Mouse (Mus musculus): ENCODE data around the gene Smarca2. TPM values are rescaled to one million over a fixed set of nuclear protein-coding genes. Genes with fewer than 3 reads are reported as not detected.

Smarca2 gene
- polyA plus RNA-seq, 2 experiments: 72.2 to 104 TPM

DNA sequence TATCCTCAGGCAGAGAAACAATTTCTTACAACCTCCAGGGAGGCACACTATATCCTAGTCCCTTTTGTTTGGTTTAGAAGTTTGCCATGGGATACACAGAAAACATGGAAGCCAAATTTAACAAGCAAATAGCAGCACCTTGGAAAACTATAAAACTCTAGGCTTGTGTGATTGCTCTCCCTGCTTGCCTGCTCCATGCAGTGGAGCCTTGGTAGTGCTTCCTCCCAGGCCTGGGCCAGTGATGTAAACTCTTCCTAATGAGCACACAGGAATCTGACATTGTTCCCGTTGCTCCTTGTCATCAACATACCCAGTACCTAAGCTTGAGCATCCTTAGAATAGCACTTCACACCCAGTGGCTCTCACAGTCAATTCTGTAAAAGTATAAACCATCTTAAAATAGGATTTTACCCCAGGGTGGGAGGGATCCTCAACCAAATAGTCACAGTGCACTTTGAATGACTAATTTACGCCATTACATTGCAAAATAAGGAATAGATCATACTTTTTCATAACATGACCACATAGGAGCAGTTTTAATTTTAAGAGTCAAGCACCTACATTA, 1.5 kb upstream of the Smarca2 start:
- ATAC-seq (ENCODE audit: low FRiP score, low read depth): no peak
- Histone ChIP-seq H3K9ac (ENCODE audit: low read depth, low read length, severe bottlenecking) (no peak overlapping the region), H3K4me2 (replicated peaks; ENCODE audit: low read depth, low read length, severe bottlenecking) (peak overlapping the region; percentile 82), H3K4me1 (ENCODE audit: control insufficient read depth, insufficient read depth, low read length) (peaks cover 15% of the 10 kb centered on the region), H3K4me3 (replicated peaks; ENCODE audit: low read length) (peak overlapping the region; percentile 79), H3K36me3 (ENCODE audit: control insufficient read depth, insufficient read depth, low read length) (no peaks in the 10 kb centered on the region), H3K27ac (replicated peaks; ENCODE audit: low read depth, low read length) (0 out of 2 replicates have a peak overlapping the region, but pooled peaks have one; percentile 0), H3K27me3 (ENCODE audit: control insufficient read depth, insufficient read depth, low read length) (no peaks in the 10 kb centered on the region; the same call in 1 of the 2 replicates), H3K9me3 (ENCODE audit: control insufficient read depth, low read length) (no peaks in the 10 kb centered on the region)
- TF ChIP-seq POLR2A (IDR thresholded peaks at IDR 0.05; ENCODE audit: borderline replicate concordance, extremely low read depth, insufficient read depth, insufficient read length): no peak
- WGBS: 21% methylated on average over 2 of the region's 2 CpGs
- DNase-seq (ENCODE audit: low spot score): no peak

DNA sequence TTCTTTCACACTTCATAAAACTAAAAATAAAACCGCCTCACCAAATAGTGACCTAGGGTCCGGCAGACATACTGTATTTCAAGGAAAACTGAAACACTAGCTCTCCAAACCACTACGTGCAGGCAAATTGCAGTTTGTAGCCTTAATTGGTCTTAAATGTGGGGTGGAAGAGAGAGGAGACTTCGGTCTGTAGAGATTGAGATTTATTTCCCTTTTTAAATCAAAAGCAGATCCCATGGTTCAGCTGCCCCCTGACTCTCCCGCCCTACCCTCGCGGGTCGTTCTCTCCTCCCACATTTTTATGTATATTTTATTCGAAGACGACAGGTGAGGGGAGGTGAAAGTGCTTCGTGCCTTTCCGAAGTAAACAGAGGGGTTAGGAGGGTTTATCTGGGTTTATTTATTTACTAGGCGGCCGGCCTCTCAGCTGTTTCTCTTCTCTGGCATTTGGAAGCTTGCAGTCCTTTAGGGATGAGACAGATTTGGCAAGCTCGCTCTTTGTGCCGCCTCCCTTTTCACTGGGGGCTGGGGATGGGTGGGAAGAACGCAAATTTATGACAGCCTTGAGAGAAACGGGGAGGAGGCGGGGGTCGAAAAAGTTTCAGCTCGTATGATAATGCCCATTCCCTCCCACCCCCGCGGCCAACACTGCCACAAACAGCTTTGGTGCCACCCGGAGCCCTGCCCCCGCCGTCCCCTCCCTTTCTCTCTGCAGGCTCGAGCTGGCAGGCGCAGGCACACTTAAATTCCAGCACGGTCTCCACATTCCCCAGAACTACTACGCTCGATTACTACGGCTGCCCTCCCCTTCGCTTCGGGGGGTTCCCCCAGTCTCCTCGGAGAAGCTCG, 720 bp upstream of the Smarca2 start:
- peak; percentile 16 for DNase-seq (ENCODE audit: low spot score)
- no peak for TF ChIP-seq POLR2A (IDR thresholded peaks at IDR 0.05; ENCODE audit: borderline replicate concordance, extremely low read depth, insufficient read depth, insufficient read length)
- Histone ChIP-seq H3K27ac (replicated peaks; ENCODE audit: low read depth, low read length) (peak overlapping the region; percentile 93), H3K9ac (ENCODE audit: low read depth, low read length, severe bottlenecking) (peak overlapping the region; percentile 62), H3K9me3 (ENCODE audit: control insufficient read depth, low read length) (no peaks in the 10 kb centered on the region), H3K36me3 (ENCODE audit: control insufficient read depth, insufficient read depth, low read length) (no peaks in the 10 kb centered on the region), H3K27me3 (ENCODE audit: control insufficient read depth, insufficient read depth, low read length) (no peaks in the 10 kb centered on the region; the same call in 1 of the 2 replicates), H3K4me3 (replicated peaks; ENCODE audit: low read length) (peak overlapping the region; percentile 79), H3K4me1 (ENCODE audit: control insufficient read depth, insufficient read depth, low read length) (peaks cover 19% of the 10 kb centered on the region), H3K4me2 (replicated peaks; ENCODE audit: low read depth, low read length, severe bottlenecking) (peak overlapping the region; percentile 82)
- under 1% methylated on average over 34 of the region's 36 CpGs for WGBS
- peak; percentile 51 for ATAC-seq (ENCODE audit: low FRiP score, low read depth)

DNA sequence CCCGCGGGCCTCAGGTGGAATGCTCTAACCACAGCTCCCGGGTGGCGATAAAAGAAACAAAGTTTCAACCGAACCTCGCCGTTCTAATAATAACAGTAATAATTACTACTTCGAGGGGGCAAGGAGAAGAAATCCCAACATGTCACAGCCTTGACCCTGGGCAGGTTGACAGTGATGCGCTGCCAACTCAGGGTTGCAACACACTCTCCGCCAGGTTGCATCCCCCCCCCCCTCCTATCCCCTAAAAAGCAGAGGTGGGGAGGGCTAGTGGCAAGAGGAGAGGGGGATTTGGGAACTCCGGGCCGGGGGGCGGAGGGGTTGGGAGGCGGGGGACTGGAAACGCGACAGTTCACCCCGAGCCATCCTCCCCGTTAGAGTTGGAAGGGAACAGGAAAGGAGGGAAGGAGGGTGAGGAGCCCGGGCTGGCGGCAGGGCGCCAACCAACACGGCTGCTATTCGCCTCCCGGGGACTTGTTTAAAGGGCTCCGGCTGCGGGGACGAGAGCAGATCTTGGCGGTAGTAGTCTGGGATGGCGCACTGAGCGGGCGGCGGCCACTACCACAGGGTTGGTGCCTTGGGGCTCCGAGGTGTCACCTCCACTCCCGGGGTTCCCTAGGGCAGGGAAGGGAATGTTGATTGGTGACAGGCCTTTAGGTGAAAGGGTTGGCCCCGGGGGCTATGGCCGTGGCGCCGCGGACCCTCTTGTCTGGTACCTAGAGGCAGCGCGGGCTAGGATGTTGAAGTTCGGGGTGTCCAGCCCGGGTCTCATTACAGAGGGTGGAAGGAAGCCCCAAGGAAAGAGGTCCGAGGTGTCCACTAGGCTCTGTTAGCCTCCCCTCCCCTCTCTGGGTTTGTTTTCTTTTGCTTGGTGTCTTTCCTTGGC, 829 bp downstream of the Smarca2 start:
- no peak for TF ChIP-seq POLR2A (IDR thresholded peaks at IDR 0.05; ENCODE audit: borderline replicate concordance, extremely low read depth, insufficient read depth, insufficient read length)
- DNase-seq (ENCODE audit: low spot score): peak; percentile 52
- Histone ChIP-seq H3K4me2 (replicated peaks; ENCODE audit: low read depth, low read length, severe bottlenecking) (peak overlapping the region; percentile 82), H3K27ac (replicated peaks; ENCODE audit: low read depth, low read length) (peak overlapping the region; percentile 87), H3K4me3 (replicated peaks; ENCODE audit: low read length) (peak overlapping the region; percentile 79), H3K27me3 (ENCODE audit: control insufficient read depth, insufficient read depth, low read length) (no peaks in the 10 kb centered on the region; the same call in 1 of the 2 replicates), H3K9ac (ENCODE audit: low read depth, low read length, severe bottlenecking) (peak overlapping the region; percentile 81), H3K4me1 (ENCODE audit: control insufficient read depth, insufficient read depth, low read length) (peaks cover 19% of the 10 kb centered on the region), H3K36me3 (ENCODE audit: control insufficient read depth, insufficient read depth, low read length) (no peaks in the 10 kb centered on the region), H3K9me3 (ENCODE audit: control insufficient read depth, low read length) (no peaks in the 10 kb centered on the region)
- WGBS: under 1% methylated on average over 41 of the region's 44 CpGs
- ATAC-seq (ENCODE audit: low FRiP score, low read depth): no peak

DNA sequence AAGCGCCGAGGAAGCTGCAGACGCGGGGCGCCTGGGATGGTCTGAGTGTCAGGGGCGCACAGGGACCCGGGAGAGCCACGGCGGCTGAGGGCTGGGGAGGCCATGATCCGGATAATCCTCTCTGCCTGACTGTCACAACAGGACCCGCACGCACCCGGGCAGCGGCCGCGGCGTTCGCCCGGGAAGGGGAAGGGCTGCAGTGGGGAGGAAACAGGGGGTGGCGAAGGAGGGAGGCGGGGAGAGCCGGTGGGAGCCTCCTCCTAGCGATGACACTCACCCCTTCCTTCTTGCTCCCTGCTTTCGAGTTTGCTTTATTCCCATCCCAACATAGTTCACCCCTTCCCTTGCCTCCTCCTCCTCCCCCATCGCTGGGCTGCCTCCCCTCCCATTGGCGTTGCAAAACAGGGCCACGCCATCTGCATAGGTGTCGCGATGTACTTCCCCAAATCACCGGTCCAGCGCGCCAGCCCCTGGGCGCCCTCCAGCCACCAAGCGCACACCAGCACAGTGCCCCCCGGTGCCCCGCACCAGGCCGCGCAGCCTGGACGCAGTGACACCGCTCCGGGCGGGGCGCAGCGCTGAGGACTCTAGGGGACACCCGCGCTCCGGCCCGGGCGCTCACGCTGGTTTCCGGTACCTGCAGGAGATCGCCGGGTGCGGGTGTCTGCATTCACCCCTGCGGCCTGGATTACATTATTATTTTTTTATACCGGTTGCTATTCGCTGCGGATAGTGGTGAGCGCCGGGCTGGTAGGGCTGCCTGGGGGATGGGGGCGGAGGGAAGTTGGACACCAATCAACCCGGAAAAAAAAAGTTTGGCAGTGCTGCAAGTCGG, 1.7 kb downstream of the Smarca2 start:
- 0% methylated on average over 42 of the region's 63 CpGs for WGBS
- peaks cover 19% of the 10 kb centered on the region for H3K4me1 ChIP-seq (ENCODE audit: control insufficient read depth, insufficient read depth, low read length)
- DNase-seq (ENCODE audit: low spot score) (peak; percentile 49), ATAC-seq (ENCODE audit: low FRiP score, low read depth) (peak; percentile 14)
- H3K9ac ChIP-seq (ENCODE audit: low read depth, low read length, severe bottlenecking): peak overlapping the region; percentile 81
- no peak for TF ChIP-seq POLR2A (IDR thresholded peaks at IDR 0.05; ENCODE audit: borderline replicate concordance, extremely low read depth, insufficient read depth, insufficient read length)
- H3K36me3 ChIP-seq (ENCODE audit: control insufficient read depth, insufficient read depth, low read length): no peaks in the 10 kb centered on the region
- H3K4me2 ChIP-seq (replicated peaks; ENCODE audit: low read depth, low read length, severe bottlenecking): peak overlapping the region; percentile 82
- peak overlapping the region; percentile 87 for H3K27ac ChIP-seq (replicated peaks; ENCODE audit: low read depth, low read length)
- H3K27me3 ChIP-seq (ENCODE audit: control insufficient read depth, insufficient read depth, low read length): no peaks in the 10 kb centered on the region; the same call in 1 of the 2 replicates
- no peaks in the 10 kb centered on the region for H3K9me3 ChIP-seq (ENCODE audit: control insufficient read depth, low read length)
- peak overlapping the region; percentile 79 for H3K4me3 ChIP-seq (replicated peaks; ENCODE audit: low read length)
